Mouse (Mus musculus): ENCODE measurements around the gene Mfsd9. TPM values are rescaled to one million over a fixed set of nuclear protein-coding genes. Genes with fewer than 3 reads are reported as not detected.
A peak's percentile ranks its signal among the peaks of the same experiment; 100 is the strongest.

The Mfsd9 gene
- total and polyA plus RNA-seq, 2 experiments from 2014 or later, result 1.2 to 3.5 TPM

- Histone ChIP-seq H3K9me3 (replicated peaks; ENCODE audit: control insufficient read depth, low read length) (no peaks in the 10 kb centered on the region), H3K9ac (replicated peaks; ENCODE audit: low read depth, low read length) (no peak overlapping the region), H3K36me3 (replicated peaks; ENCODE audit: control insufficient read depth, insufficient read depth, low read length) (no peaks in the 10 kb centered on the region), H3K27ac (ENCODE audit: low read depth) (no peak overlapping the region), H3K27me3 (ENCODE audit: control insufficient read depth, insufficient read depth, low read length) (no peaks in the 10 kb centered on the region), H3K4me1 (ENCODE audit: control insufficient read depth, insufficient read depth) (peaks cover 40% of the 10 kb centered on the region), H3K4me3 (ENCODE audit: low read depth, low read length) (no peak overlapping the region), H3K4me2 (ENCODE audit: low read depth, low read length) (no peak overlapping the region)
- WGBS, result 64% methylated on average over 8 of the region's 8 CpGs
- TF ChIP-seq EP300 (IDR thresholded peaks at IDR 0.05; ENCODE audit: low read depth) (no peak), CTCF (IDR thresholded peaks at IDR 0.05; ENCODE audit: low read depth) (no peak)
- no peak for DNase-seq (ENCODE audit: low spot score)
- ATAC-seq (ENCODE audit: insufficient read depth, low read depth), result no peak
Observed at GRCm38 (mm10) chr1:40824936-40825335, 34.4 kb upstream of the Mfsd9 start.

DNA sequence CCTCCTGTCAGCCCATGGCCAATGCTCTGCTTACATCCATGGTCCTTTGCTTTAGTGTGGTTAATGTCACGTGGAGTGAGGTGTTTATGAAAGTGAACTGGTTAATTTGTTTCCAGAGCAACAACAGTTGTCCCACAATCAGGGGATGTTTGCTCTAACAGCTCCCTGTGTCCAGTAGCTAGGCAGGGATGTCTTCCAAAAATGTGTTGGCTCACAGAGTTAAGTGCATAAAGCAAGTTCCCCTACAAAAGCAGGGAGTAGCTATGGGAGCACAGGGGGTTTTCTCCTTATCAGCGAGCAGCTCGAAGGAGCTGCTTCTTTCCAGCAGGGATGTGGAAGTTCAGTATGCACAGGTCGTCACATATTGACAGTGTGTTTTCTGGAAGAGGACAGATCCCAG, 34.0 kb upstream of the Mfsd9 start:
- WGBS, result 41% methylated on average over 4 of the region's 4 CpGs
- DNase-seq (ENCODE audit: low spot score) (no peak), ATAC-seq (ENCODE audit: insufficient read depth, low read depth) (no peak)
- Histone ChIP-seq H3K27me3 (ENCODE audit: control insufficient read depth, insufficient read depth, low read length) (no peaks in the 10 kb centered on the region), H3K4me3 (ENCODE audit: low read depth, low read length) (no peak overlapping the region), H3K36me3 (replicated peaks; ENCODE audit: control insufficient read depth, insufficient read depth, low read length) (no peaks in the 10 kb centered on the region), H3K4me2 (ENCODE audit: low read depth, low read length) (no peak overlapping the region), H3K9ac (replicated peaks; ENCODE audit: low read depth, low read length) (no peak overlapping the region), H3K9me3 (replicated peaks; ENCODE audit: control insufficient read depth, low read length) (no peaks in the 10 kb centered on the region), H3K4me1 (ENCODE audit: control insufficient read depth, insufficient read depth) (peaks cover 40% of the 10 kb centered on the region), H3K27ac (ENCODE audit: low read depth) (no peak overlapping the region)
- no peak for TF ChIP-seq EP300 (IDR thresholded peaks at IDR 0.05; ENCODE audit: low read depth)

DNA sequence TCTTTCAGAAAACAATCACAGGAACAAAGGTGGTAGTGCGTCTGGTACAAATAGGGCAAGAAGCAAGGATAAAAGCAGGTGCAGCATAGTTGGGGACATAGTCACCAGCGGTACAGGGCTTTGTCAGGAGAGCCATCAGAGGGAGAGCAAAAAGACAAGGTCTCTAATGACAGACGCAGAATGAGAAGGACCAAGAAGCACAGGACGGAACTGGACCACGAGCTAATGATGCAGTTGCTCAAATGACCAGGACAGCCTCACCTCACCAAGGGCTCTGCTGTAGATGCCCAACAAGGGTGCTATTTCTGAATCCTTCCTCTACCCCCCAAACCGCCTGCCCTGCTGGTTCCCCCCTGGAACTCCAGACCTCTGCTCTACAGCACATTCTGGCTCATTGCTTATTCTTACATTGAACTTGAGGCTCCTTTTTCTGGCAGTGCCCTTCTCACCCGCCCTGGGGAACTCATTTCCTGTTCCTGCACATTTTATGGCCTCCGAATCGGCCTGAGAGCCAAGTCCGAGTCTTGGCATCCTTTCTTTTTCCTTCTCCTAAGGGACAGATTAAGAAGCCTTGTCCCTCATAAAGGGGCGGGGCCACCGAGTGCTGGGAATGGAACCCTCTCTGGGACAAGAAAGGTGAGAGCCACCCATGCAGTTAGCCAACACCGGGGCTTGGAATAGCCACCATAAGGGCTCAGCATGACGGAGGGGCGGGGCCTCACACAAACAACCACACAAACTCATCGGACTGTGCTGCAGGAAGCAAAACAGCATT, 24.8 kb upstream of the Mfsd9 start:
- DNase-seq (ENCODE audit: low spot score) (no peak), ATAC-seq (ENCODE audit: insufficient read depth, low read depth) (no peak)
- 56% methylated on average over 16 of the region's 16 CpGs for WGBS
- Histone ChIP-seq H3K27ac (ENCODE audit: low read depth) (no peak overlapping the region), H3K27me3 (ENCODE audit: control insufficient read depth, insufficient read depth, low read length) (no peaks in the 10 kb centered on the region), H3K9me3 (replicated peaks; ENCODE audit: control insufficient read depth, low read length) (no peaks in the 10 kb centered on the region), H3K4me1 (ENCODE audit: control insufficient read depth, insufficient read depth) (peaks cover 5% of the 10 kb centered on the region; the same call in 1 of the 2 replicates), H3K36me3 (replicated peaks; ENCODE audit: control insufficient read depth, insufficient read depth, low read length) (no peaks in the 10 kb centered on the region; the same call in 1 of the 2 replicates), H3K9ac (replicated peaks; ENCODE audit: low read depth, low read length) (no peak overlapping the region), H3K4me3 (ENCODE audit: low read depth, low read length) (no peak overlapping the region), H3K4me2 (ENCODE audit: low read depth, low read length) (no peak overlapping the region)
- TF ChIP-seq EP300 (IDR thresholded peaks at IDR 0.05; ENCODE audit: low read depth) (no peak), CTCF (IDR thresholded peaks at IDR 0.05; ENCODE audit: low read depth) (no peak)

GRCm38 (mm10) chr1:40808643-40809042, 18.2 kb upstream of the Mfsd9 start:
- H3K9ac ChIP-seq (replicated peaks; ENCODE audit: low read depth, low read length), result no peak overlapping the region
- peaks cover 10% of the 10 kb centered on the region for H3K4me1 ChIP-seq (ENCODE audit: control insufficient read depth, insufficient read depth)
- 80% methylated on average over 3 of the region's 3 CpGs for WGBS
- no peak for ATAC-seq (ENCODE audit: insufficient read depth, low read depth)
- H3K4me2 ChIP-seq (ENCODE audit: low read depth, low read length), result no peak overlapping the region
- no peaks in the 10 kb centered on the region for H3K27me3 ChIP-seq (ENCODE audit: control insufficient read depth, insufficient read depth, low read length)
- TF ChIP-seq EP300 (IDR thresholded peaks at IDR 0.05; ENCODE audit: low read depth) (no peak), CTCF (IDR thresholded peaks at IDR 0.05; ENCODE audit: low read depth) (no peak)
- no peak overlapping the region for H3K4me3 ChIP-seq (ENCODE audit: low read depth, low read length)
- no peak overlapping the region for H3K27ac ChIP-seq (ENCODE audit: low read depth)
- no peaks in the 10 kb centered on the region for H3K9me3 ChIP-seq (replicated peaks; ENCODE audit: control insufficient read depth, low read length)
- no peak for DNase-seq (ENCODE audit: low spot score)
- H3K36me3 ChIP-seq (replicated peaks; ENCODE audit: control insufficient read depth, insufficient read depth, low read length), result peaks cover 4% of the 10 kb centered on the region; the same call in 1 of the 2 replicates

GRCm38 (mm10) chr1:40805891-40806290, 15.4 kb upstream of the Mfsd9 start:
- H3K9ac ChIP-seq (replicated peaks; ENCODE audit: low read depth, low read length), result peak overlapping the region; percentile 52
- H3K27ac ChIP-seq (ENCODE audit: low read depth), result peak overlapping the region; percentile 92
- peak overlapping the region; percentile 45 for H3K4me3 ChIP-seq (ENCODE audit: low read depth, low read length)
- H3K4me2 ChIP-seq (ENCODE audit: low read depth, low read length), result peak overlapping the region; percentile 54
- H3K9me3 ChIP-seq (replicated peaks; ENCODE audit: control insufficient read depth, low read length), result no peaks in the 10 kb centered on the region
- DNase-seq (ENCODE audit: low spot score) (no peak), ATAC-seq (ENCODE audit: insufficient read depth, low read depth) (no peak)
- H3K27me3 ChIP-seq (ENCODE audit: control insufficient read depth, insufficient read depth, low read length), result no peaks in the 10 kb centered on the region
- peaks cover 16% of the 10 kb centered on the region for H3K4me1 ChIP-seq (ENCODE audit: control insufficient read depth, insufficient read depth)
- TF ChIP-seq EP300 (IDR thresholded peaks at IDR 0.05; ENCODE audit: low read depth) (no peak), CTCF (IDR thresholded peaks at IDR 0.05; ENCODE audit: low read depth) (no peak)
- 0 out of 2 replicates have a peak, but pooled peaks cover 4% of the 10 kb centered on the region for H3K36me3 ChIP-seq (replicated peaks; ENCODE audit: control insufficient read depth, insufficient read depth, low read length)
- WGBS, result 58% methylated on average over 11 of the region's 11 CpGs
